Mouse (Mus musculus): ENCODE measurements at regions not wholly inside any gene's neighbourhood (a gene's known extent, or its start where the extent isn't known, plus 50 kb on each side); places are given as distances from the start of the nearest gene placed in this dataset.

- no peak for DNase-seq
Measured at GRCm38 (mm10) chr12:43843907-43844537, 366.1 kb downstream of the Dnajb9 start.

- no peak for DNase-seq
Measured at GRCm38 (mm10) chr12:43831976-43832375, 378.1 kb downstream of the Dnajb9 start.

- no peak for DNase-seq
Measured at GRCm38 (mm10) chr12:43828641-43829040, 381.5 kb downstream of the Dnajb9 start.

- DNase-seq: peak; percentile 12
Measured at GRCm38 (mm10) chr12:43827901-43828300, 382.2 kb downstream of the Dnajb9 start.

- peak; percentile 44 for DNase-seq
Measured at GRCm38 (mm10) chr12:43827296-43827695, 382.8 kb downstream of the Dnajb9 start.

- DNase-seq: no peak
Measured at GRCm38 (mm10) chr12:43813559-43813958, 396.6 kb downstream of the Dnajb9 start.

GRCm38 (mm10) chr12:43772766-43773165, 437.4 kb downstream of the Dnajb9 start:
- no peak for DNase-seq

- no peak for DNase-seq
Measured at GRCm38 (mm10) chr12:43762151-43762550, 448.0 kb downstream of the Dnajb9 start.

All from adrenal gland, postnatal 25 days (tissue).